Mouse (Mus musculus): ENCODE measurements around the gene Cox18.
A peak's percentile ranks its signal among the peaks of the same experiment; 100 is the strongest.
"Not testable (repeated sequence)": the region's sequence is repeated elsewhere in the genome, so short reads cannot be mapped to it uniquely, and the experiment has no call there.

Cox18 gene

DNA sequence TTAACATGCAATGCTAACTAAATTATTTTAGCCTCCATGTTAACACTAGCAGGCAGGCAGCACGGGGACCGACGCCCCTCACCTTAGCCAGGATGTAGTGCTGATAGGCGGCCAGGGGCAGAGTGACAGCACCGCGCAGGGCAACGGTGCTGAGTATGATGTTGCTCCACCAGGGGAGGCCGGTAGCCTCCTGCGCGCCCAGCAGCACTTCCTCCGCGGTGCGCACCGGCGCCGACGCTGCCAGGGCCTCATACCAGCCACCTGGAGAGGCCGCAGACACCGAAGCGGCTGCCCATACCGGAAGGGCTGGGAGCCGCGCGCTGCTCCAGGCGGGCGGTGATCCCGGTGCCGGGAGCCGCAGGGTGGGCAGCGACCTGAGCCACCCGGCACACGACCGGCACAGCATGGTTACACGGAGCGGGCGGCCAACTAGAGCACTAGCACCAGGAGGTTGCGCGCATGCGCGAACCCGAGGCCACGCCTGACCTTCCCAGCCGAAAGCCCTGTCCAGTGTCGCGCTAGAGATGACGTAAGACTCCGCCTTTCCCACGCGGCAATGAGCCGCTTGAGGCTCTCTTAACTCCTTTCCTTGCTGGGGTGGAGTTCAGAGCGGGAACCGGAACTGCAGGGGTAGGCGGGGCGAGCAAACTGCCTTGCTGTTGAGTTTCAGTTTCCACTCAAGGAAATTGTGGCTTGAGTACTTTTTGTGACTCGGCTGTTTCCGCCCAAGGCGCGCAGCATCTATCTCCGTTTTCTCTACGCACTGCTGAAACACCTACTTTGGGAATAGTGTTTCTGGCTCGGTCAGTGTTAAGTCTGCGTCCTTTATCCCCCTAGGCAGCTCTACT lies at the start of gene Cox18:
Gene Cox18 (minus strand): TSS at position 468 of the 848 bp plus-strand sequence.
- DNase-seq = peak; percentile 100

DNA sequence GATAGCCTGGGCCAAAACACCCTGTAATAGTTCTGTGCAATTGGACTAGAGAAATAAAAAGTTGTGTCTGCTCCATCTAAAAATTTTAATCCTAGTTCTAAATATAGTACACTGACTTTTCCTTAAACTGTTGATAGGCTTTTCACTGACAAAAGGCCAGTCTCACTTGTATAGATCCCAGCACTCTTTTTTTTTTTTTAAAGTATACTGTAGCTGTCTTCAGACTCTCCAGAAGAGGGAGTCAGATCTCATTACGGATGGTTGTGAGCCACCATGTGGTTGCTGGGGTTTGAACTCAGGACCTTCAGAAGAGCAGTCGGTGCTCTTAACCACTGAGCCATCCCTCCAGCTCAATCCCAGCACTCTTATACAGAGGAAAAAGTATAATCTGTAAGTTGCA lies 38.4 kb upstream of the Cox18 start:
- DNase-seq = not testable (repeated sequence)

DNA sequence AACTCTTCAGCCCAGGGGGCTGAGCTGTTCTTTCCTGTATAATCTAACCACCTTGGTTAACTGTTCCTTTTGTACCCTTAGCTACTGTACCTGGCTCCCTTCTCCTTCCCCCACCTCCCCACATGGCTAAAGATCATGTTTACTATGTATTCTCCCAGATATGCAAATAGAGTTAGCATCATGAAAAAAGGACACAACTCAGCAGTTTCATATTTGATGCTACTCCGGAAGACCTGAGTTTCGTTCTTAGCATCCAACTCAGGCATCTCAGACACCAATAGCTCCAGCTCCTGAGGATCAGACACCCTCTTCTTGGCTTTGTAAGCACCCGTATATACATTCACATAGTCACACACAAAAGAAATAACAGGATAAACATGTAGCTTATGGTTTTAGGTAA lies 33.2 kb upstream of the Cox18 start:
- DNase-seq = no peak

DNA sequence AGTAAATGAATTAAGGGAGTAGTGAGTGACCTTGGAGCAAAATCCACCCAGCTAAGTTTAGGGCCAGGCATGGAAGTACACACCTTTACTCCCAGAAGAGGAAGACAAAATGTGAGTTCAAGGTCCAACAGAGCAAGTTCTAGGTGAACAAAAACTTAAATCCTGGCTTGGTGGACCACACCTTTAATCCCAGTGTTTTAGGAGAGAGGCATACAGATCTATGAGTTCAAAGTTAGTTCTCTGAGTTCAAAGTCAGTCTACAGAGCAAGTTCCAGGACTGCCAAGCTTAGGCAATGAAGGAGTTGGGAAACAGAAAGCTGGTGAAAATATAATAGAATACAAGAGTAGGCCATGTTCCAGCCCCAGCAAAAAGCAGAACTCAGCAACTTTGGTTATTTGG lies 23.7 kb upstream of the Cox18 start:
- DNase-seq = no peak

DNA sequence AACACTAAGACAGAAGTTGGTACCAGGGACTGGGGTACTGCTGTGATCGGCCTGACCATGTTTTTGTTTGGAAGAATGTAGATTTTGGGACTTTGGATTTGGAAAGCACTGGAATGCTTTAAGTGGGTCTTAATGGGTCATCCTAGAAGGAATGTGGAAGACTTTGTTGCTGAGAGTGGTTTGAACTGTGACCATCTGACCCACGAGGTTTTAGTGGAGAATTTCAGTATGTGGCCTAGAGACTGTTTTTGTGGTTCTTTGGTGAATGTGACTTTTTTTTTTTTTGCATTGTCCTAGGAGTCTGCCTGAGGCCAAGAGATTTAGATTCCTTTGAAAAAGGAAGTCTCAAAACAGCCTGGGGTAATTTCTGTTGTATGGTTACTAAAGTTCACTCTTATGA lies 23.2 kb upstream of the Cox18 start:
- DNase-seq = no peak

DNA sequence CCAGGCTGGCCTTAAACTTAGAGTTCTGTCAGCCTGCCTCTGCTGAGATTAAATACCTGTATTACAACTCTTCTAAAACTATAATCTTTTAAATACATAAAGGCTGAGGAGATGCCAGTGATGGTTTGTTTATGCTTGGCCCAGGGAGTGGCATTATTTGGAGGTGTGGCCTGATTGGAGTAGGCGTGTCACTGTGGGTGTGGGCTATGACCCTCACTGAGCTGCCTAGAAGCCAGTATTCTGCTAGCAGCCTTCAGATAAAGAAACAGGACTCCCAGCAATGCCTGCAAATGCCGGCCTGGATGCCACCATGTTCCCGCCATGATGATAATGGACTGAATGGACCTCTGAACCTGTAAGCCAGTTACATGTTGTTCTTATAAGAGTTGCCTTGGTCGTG lies 22.8 kb upstream of the Cox18 start:
- peak in 1 of 2 experiments; percentile 14 for DNase-seq

DNA sequence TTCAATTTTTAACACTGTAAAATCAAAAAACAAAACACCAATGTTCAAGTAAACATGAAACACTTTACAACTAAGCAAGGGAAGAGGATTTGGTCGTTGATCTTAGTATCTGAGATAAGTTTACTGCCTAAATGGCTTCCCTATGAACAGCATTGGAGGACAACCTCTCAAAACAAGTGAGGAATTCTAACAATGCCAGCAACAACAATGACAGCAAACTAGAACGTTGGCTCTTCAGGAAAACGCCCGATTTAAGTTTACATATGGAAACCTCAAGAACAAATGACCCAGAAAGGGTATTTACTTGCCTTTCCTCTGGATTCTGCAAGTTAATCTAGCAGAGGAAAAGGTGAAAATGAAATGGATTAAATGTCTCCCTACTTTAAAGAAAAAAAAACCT lies 21.6 kb upstream of the Cox18 start:
- DNase-seq = no peak

DNA sequence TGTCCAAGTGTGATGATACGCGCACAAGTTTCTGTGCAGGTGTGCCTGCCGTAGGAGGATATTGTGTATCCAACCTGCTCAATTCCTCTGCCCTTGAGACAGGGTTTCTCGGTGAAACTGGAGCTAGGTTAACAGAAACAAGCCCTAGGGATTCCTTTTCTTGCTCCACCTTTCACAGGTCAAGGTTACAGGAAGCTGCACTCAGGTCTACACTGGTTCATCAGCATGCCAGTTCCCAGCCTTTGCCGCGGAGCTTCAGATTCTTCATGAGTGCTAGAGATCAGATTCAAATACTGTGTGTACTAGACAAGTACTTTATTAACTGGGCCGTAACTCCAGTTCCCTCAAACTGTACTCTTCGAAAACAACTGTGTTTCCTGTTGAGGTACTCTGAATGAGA lies 11.4 kb upstream of the Cox18 start:
- DNase-seq = no peak

DNA sequence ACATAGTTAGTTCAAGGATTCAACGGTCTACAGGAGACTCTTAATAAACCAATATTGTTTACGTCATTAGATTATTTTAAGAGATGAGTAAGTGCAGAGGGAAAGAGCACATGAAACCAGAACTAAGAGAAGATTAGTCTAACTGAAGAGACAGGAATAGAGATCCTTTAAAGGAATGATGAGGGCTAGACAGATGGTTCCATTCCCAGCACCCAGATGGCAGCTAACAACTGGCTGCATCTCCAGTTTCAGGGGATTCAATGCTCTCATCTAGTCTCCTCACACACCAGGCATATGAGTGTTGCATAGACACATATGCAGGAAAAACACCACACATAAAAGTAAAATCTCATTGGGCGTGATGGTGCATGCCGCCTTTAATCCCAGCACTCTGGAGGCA lies 9.5 kb upstream of the Cox18 start:
- no peak for DNase-seq

DNA sequence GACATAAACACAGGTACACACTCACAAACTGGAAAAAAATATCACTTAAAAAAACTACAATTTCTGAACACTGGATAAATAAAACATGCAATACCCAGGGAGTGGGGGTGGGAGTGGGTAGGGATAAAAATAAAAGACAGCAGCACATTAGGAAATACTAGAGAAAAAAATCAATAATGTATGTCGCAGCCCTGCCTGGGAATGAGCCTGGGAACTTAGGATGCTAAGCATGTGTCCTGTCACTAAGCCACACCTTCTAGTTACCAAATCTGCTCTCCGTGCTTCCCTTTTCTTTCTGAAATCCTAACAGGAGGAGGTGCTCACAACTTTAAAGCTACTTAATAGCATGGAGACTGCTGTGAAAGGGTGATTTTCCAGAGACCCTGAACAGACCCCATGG lies 6.0 kb upstream of the Cox18 start:
- no peak for DNase-seq

DNA sequence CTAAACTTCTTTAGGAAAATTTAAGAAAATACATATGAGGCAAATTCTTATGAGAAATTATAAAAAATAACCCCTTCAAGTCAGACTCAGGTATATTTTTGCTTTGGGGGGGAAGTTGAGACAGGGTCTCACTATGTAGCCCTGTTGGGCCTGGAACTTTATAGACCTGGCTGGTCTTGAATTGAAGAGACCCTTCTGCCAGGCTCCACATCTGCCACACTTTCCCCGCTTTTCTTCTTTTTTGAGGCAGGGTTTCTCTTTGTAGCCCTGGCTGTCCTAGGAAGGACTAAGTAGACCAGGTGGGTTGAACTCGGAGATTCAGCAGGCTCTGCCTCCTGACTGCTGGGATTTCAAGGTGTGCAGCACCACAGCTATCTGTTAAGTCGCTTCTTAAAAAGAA lies 2.9 kb upstream of the Cox18 start:
- DNase-seq = no peak

DNA sequence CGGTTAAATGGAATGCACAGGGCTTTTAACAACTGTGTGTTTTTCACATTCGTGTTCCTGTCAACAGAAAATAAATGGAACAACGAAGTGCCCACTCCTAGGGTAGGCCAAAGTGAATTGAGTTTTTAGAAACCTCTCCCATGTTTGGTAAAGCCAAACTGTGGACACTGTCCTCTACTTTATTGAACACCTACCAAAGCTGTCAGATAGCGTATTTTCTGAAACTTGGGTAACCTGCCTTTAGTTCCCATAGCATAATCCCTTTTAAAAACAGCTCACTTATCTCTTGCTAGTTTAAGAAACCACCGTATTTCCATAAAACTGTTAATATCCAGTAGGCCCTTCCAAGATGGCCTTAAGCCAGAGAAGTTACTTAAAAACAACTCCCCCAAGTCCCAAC lies 929 bp upstream of the Cox18 start:
- DNase-seq = no peak

DNA sequence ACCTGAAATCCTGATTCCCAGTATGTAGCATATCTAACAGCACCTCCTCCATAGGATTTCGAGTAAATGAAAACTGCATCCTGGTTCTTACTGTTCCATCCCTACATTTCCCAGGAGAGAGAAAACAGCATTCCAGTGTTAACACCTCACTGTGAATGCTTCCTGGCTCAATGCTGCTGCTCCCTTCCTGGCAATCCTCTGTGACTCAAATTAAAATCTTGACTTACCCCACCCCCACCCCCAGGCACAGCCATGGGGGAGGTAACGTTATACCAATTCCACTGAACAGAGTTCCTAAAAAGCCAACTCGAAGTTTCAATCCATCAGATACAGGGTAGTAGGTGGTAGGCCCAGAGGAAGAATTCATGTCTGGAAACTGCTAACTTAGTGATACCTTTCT lies 864 bp downstream of the Cox18 start:
- DNase-seq = no peak

DNA sequence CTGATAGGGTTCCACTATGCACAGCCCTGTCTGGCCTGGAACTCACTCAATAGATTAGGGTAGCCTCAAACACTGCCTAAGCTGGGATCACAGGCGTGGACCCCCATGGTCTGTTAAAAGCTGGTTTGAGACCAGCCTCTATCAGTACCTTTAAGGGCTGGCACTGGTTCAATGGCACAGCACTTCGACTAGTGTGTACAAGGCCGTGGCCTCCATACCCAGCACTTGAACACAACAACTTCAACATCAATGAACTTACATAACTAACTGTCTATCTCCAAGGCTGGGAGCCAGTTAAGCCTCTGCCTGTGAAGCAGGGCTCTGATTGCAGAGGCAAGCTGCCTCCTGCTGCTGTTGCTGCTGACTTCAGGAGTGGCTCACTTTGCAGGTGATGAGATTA lies 6.0 kb downstream of the Cox18 start:
- no peak for DNase-seq

DNA sequence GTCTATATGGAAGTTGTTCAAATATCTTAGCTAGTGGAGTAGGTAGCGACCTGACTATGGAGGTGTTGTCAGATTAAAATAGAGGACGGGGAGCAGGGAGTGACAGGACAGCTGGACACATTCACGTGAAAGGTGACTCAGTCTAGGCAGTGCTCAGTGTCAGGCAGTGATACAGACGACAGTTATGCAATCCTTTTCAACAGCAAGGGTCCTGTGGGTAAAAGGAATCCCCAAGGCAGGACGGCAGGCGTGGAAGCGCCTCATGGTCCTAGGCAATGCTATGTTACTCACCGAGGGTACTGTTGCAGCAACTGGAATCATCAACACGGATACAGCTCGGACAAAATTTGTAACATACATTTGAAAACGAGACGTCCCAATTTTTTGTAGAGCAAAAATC lies 6.6 kb downstream of the Cox18 start:
- no peak for DNase-seq

DNA sequence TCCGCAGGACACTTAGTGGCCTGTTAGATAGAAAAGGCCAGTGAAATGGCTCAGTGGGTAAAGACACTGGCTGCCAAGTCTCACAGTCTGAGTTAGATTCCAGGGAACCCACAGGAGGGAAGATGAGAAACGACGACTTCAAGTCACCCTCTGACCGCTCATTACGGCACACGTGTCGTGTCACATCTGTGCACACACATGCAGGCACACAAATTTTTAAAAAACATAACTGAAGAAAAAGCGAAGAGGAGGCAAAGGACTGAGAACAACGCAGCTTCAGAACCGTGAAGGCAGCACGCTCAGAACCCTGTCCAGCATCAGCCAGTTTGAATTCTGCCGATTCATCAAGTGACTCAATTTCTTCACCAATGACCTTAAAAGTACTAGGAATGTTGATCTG lies 10.4 kb downstream of the Cox18 start:
- DNase-seq = no peak

DNA sequence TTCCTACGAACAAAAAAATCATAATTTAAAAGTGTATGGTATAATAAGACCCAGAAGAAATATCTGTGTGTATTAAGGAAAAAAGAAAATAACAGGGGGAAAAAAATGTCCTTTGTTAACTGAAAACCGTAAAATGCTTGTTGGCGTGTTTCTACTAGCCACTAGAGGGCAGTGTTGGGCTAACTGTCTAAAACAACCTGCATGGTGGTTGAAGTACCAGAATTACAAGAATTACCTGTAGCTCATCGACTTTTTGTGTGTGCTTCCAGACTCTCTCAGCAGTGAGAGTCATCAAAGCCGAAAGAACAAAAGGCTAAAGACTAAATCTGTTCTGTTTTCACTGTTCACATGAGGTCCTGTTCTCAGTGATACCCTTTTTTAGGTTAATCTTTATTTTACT lies 20.6 kb downstream of the Cox18 start:
- peak in 1 of 2 experiments; percentile 32 for DNase-seq

DNA sequence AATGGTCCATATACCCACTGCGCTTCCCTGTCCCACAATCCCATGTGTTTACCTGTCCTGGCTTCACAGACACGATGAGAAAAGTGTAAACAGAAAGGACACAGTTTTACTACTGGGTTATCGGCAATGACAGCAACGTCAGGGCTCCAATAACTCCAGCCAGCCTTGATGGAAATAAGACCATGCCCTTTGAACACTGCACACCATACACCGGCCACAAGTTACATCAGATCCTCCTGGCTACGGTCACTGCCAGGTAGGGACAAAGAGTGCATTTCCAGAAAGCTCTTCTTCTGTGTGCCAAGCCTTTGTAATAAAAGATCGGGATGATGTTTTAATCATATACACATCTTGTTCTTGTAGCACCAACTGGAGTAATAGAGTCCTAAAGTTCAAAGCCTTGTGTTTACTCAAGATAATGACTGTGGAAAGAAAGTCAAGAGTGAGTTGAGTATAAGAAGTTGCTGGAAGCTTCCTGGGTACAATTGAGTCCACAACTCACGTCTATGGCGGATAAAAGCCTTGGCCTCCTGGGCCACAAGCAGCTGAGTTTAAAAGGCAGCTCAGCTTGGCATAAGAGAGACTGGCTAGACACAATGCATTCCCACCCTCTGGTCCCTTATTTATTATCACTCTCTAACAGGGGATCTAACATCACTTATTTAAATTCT lies 21.2 kb downstream of the Cox18 start:
- no peak for DNase-seq

DNA sequence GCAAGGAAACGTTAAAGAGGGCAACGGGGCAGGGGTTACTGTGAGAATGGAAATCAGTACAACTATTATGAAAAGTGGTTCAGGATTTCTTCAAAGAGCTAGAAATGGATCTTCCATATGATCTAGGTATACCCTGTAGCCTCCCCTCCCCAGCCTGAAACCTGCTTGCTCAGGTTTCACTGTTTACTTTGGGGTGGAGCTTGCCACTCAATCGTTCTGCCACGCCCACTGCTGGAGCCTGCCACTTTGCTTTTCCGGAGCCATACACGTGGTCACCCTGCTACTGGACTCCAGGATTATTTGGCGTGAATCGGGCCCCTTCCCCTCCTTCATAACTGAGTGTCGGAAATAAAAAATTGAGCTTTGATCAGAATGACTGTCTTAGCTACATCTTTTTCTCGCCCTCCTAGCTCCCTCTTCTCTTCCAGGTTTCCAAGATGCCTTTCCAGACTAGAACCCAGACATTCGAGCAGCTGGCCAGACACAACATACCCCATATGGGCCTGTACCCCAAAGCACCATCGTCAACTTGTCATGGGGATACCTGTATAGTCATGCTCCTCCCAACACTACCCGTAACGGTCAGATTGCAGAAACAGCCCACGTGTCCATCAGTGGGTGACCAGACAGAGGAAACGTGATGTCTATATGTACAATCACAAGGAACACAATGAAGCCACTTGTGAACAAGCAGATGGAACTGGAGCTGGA lies 23.7 kb downstream of the Cox18 start:
- DNase-seq = peak; percentile 23 to 37

DNA sequence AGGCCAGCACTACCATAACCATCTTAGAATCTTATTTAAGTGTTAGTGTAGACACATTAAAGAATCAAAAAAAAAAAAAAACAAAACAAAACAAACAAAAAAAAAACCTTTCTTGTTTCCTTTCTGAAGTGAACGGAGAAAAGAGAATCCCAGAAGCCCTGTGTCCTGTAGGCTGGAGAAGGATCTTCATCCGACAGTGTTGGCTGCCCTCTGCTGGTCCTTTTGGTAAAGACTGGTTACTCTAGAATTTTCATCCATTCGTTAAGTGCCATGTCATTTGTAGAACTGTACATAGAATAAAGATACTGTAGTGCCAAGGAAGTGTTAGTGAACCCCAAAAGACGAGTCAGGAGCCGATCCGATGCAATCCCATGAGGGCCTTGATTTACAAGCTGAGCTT lies 29.0 kb downstream of the Cox18 start:
- DNase-seq = peak; percentile 20 to 29

DNA sequence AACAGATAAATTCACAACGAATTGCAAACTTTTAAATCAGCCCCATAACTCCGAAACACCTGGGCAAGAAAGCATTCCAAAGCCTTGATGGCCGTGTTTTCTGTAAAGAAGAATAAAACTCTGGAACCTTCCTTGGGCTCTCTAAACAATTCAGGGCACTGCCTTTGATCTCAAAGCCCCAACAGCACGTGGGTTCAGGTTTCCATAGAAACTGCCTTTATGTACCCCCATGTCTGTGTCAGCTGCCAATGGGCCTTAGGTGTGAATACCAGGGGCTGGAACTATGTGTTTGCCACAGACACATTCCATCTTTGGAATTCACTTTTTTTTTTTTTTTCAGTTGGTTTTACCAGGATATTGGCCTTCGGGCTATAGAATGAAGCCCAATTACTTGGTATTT lies 41.0 kb downstream of the Cox18 start:
- DNase-seq = no peak

DNA sequence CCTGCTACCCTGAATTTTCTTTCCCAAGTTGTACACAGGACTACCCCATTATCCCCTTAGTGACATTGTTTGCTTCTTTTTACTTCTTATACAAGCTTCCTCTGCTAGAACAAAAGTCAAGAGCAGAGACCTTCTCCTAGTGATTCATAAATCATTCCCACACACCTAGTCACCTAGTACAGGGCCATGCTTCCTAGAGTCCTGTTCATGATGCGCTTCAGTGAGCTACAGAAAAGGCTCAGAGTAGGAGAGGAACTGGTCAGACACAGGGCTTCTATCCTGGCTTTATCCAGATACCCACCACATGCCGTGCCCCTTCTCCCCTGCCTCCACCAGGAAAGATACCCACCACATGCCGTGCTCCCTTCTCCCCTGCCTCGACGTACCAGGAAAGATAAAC lies 44.7 kb downstream of the Cox18 start:
- DNase-seq = no peak

DNA sequence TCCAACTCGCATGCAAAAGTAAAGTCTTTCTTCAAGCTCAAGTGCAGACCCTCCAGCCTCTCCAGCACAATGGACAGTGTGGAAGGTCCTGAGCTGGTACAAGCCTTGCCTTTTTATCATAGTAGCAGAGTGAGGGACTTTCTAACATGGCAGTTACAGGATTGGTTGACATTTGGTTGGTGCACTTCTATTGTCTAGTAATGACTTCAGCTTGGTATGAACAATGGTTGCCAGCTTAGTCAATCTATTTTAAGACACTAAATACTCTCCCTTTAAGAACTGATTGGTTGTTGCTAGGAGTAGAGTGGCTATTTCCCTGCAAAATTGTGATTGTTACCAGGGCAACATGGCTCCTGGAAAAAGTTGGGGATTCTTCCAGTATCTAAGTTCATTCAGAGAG lies 45.7 kb downstream of the Cox18 start:
- no peak for DNase-seq
